Mouse (Mus musculus): ENCODE measurements around the gene Grin1. TPM values are rescaled to one million over a fixed set of nuclear protein-coding genes. Genes with fewer than 3 reads are reported as not detected.
A peak's percentile ranks its signal among the peaks of the same experiment; 100 is the strongest.

The Grin1 gene
- polyA plus RNA-seq, 1 experiment = 286 TPM

DNA sequence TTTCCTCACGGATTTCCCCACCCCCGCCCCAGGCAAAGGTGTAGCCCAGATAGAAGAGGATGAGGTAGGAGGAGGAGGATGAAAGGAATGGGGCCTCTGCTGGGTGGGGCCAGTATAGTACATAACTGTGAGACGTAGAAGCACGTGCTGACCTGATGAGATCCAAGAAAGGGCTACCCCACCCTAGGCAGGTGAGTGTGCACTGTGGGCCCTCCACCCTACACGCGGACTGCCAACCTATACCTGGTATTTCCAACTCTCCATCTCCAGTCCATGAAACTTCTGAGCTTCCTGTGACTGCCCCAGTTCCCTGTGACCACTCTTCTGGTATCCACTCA lies 77.6 kb downstream of the Grin1 start:
- no peak for TF ChIP-seq CTCF (IDR thresholded peaks at IDR 0.05; ENCODE audit: insufficient read depth, low read depth, low read length)
- no peak for TF ChIP-seq POLR2A (IDR thresholded peaks at IDR 0.05; ENCODE audit: insufficient read depth, low read depth, low read length)
- Histone ChIP-seq H3K4me1 (ENCODE audit: control insufficient read depth, insufficient read depth, low read length) (peaks cover 26% of the 10 kb centered on the region), H3K4me3 (ENCODE audit: insufficient read depth, low read depth, low read length) (peak overlapping the region; percentile 89), H3K27ac (ENCODE audit: insufficient read depth, low read depth, low read length) (no peak overlapping the region)
- WGBS = 19% methylated on average over 6 of the region's 6 CpGs

Other genes starting within 250 kb of the Grin1 start
- gene Entpd8, start 238.9 kb downstream of the Grin1 start, polyA plus RNA-seq (2012; ENCODE audit: insufficient read depth, insufficient read length, low replicate concordance, missing spikeins) = not detected in 2 replicates
- not detected in 2 replicates for gene Noxa1, start 224.0 kb downstream of the Grin1 start, polyA plus RNA-seq (2012; ENCODE audit: insufficient read depth, insufficient read length, low replicate concordance, missing spikeins)
- gene Nrarp, start 138.4 kb downstream of the Grin1 start, polyA plus RNA-seq (2012; ENCODE audit: insufficient read depth, insufficient read length, low replicate concordance, missing spikeins) = not detected in 2 replicates
- gene Tor4a, start 122.3 kb downstream of the Grin1 start, polyA plus RNA-seq (2012; ENCODE audit: insufficient read depth, insufficient read length, low replicate concordance, missing spikeins) = not detected in 2 replicates
- gene Nelfb, start 107.7 kb downstream of the Grin1 start, polyA plus RNA-seq (2012; ENCODE audit: insufficient read depth, insufficient read length, low replicate concordance, missing spikeins) = not detected in 2 replicates
- gene Stpg3, start 104.5 kb downstream of the Grin1 start, polyA plus RNA-seq (2012; ENCODE audit: insufficient read depth, insufficient read length, low replicate concordance, missing spikeins) = not detected in 2 replicates
- gene Fam166a, start 100.4 kb downstream of the Grin1 start, polyA plus RNA-seq (2012; ENCODE audit: insufficient read depth, insufficient read length, low replicate concordance, missing spikeins) = not detected in 2 replicates
- 193 TPM in 1 of 2 replicates, not detected in the other for gene Tubb4b, start 94.5 kb downstream of the Grin1 start, polyA plus RNA-seq (2012; ENCODE audit: insufficient read depth, insufficient read length, low replicate concordance, missing spikeins)
- gene Slc34a3, start 84.8 kb downstream of the Grin1 start, polyA plus RNA-seq (2012; ENCODE audit: insufficient read depth, insufficient read length, low replicate concordance, missing spikeins) = not detected in 2 replicates
- not detected in 2 replicates for gene Rnf224, start 82.4 kb downstream of the Grin1 start, polyA plus RNA-seq (2012; ENCODE audit: insufficient read depth, insufficient read length, low replicate concordance, missing spikeins)
- not detected in 2 replicates for gene Rnf208, start 76.9 kb downstream of the Grin1 start, polyA plus RNA-seq (2012; ENCODE audit: insufficient read depth, insufficient read length, low replicate concordance, missing spikeins)
- gene Cysrt1, start 76.7 kb downstream of the Grin1 start, polyA plus RNA-seq (2012; ENCODE audit: insufficient read depth, insufficient read length, low replicate concordance, missing spikeins) = not detected in 2 replicates
- gene AL732309.1, start 72.3 kb downstream of the Grin1 start, polyA plus RNA-seq (2012; ENCODE audit: insufficient read depth, insufficient read length, low replicate concordance, missing spikeins) = not detected in 2 replicates
- not detected in 2 replicates for gene Tmem203, start 63.7 kb downstream of the Grin1 start, polyA plus RNA-seq (2012; ENCODE audit: insufficient read depth, insufficient read length, low replicate concordance, missing spikeins)
- not detected in 2 replicates for gene Tprn, start 56.6 kb downstream of the Grin1 start, polyA plus RNA-seq (2012; ENCODE audit: insufficient read depth, insufficient read length, low replicate concordance, missing spikeins)
- gene Ssna1, start 46.7 kb downstream of the Grin1 start, polyA plus RNA-seq (2012; ENCODE audit: insufficient read depth, insufficient read length, low replicate concordance, missing spikeins) = not detected in 2 replicates
- gene Anapc2, start 46.7 kb downstream of the Grin1 start, polyA plus RNA-seq (2012; ENCODE audit: insufficient read depth, insufficient read length, low replicate concordance, missing spikeins) = not detected in 2 replicates
- gene Tmem210, start 31.0 kb downstream of the Grin1 start, polyA plus RNA-seq (2012; ENCODE audit: insufficient read depth, insufficient read length, low replicate concordance, missing spikeins) = not detected in 2 replicates
- gene Lrrc26, start 29.3 kb downstream of the Grin1 start, polyA plus RNA-seq (2012; ENCODE audit: insufficient read depth, insufficient read length, low replicate concordance, missing spikeins) = not detected in 2 replicates
- not detected in 2 replicates for gene Man1b1, start 13.2 kb upstream of the Grin1 start, polyA plus RNA-seq (2012; ENCODE audit: insufficient read depth, insufficient read length, low replicate concordance, missing spikeins)
- not detected in 2 replicates for gene Dpp7, start 37.2 kb upstream of the Grin1 start, polyA plus RNA-seq (2012; ENCODE audit: insufficient read depth, insufficient read length, low replicate concordance, missing spikeins)
- not detected in 2 replicates for gene Uap1l1, start 46.5 kb upstream of the Grin1 start, polyA plus RNA-seq (2012; ENCODE audit: insufficient read depth, insufficient read length, low replicate concordance, missing spikeins)
- gene Sapcd2, start 53.1 kb upstream of the Grin1 start, polyA plus RNA-seq (2012; ENCODE audit: insufficient read depth, insufficient read length, low replicate concordance, missing spikeins) = not detected in 2 replicates
- gene Entpd2, start 76.7 kb upstream of the Grin1 start, polyA plus RNA-seq (2012; ENCODE audit: insufficient read depth, insufficient read length, low replicate concordance, missing spikeins) = not detected in 2 replicates
- gene Npdc1, start 80.2 kb upstream of the Grin1 start, polyA plus RNA-seq (2012; ENCODE audit: insufficient read depth, insufficient read length, low replicate concordance, missing spikeins) = not detected in 2 replicates
- gene Fut7, start 104.1 kb upstream of the Grin1 start, polyA plus RNA-seq (2012; ENCODE audit: insufficient read depth, insufficient read length, low replicate concordance, missing spikeins) = not detected in 2 replicates
- not detected in 2 replicates for gene Abca2, start 109.5 kb upstream of the Grin1 start, polyA plus RNA-seq (2012; ENCODE audit: insufficient read depth, insufficient read length, low replicate concordance, missing spikeins)
- gene Clic3, start 137.7 kb upstream of the Grin1 start, polyA plus RNA-seq (2012; ENCODE audit: insufficient read depth, insufficient read length, low replicate concordance, missing spikeins) = not detected in 2 replicates
- gene Paxx, start 141.9 kb upstream of the Grin1 start, polyA plus RNA-seq (2012; ENCODE audit: insufficient read depth, insufficient read length, low replicate concordance, missing spikeins) = not detected in 2 replicates
- gene Ptgds, start 150.9 kb upstream of the Grin1 start, polyA plus RNA-seq (2012; ENCODE audit: insufficient read depth, insufficient read length, low replicate concordance, missing spikeins) = 758 and 1,988 TPM in 2 replicates
- gene Lcn12, start 174.7 kb upstream of the Grin1 start, polyA plus RNA-seq (2012; ENCODE audit: insufficient read depth, insufficient read length, low replicate concordance, missing spikeins) = not detected in 2 replicates
- gene Fbxw5, start 181.6 kb upstream of the Grin1 start, polyA plus RNA-seq (2012; ENCODE audit: insufficient read depth, insufficient read length, low replicate concordance, missing spikeins) = 706 TPM in 1 of 2 replicates, not detected in the other
- not detected in 2 replicates for gene C8g, start 182.5 kb upstream of the Grin1 start, polyA plus RNA-seq (2012; ENCODE audit: insufficient read depth, insufficient read length, low replicate concordance, missing spikeins)
- not detected in 2 replicates for gene Traf2, start 227.8 kb upstream of the Grin1 start, polyA plus RNA-seq (2012; ENCODE audit: insufficient read depth, insufficient read length, low replicate concordance, missing spikeins)
- not detected in 2 replicates for gene Edf1, start 238.7 kb upstream of the Grin1 start, polyA plus RNA-seq (2012; ENCODE audit: insufficient read depth, insufficient read length, low replicate concordance, missing spikeins)

Data from olfactory bulb, adult 2 months (tissue).